ENCODE assay signal across 16 mouse cellular contexts in genomic region chr3:138877741-138878140, GRCm38 (mm10).
DNase-seq lines count a peak whose midpoint lies in the region; ATAC-seq and TF ChIP-seq lines count a peak whose summit lies in the region.
"Had no signal": no experiment of that assay in that cellular context is flagged by ENCODE, and none has a peak within 500 bp of the region (broad histone marks: within the 10 kb centered on the region; RNA-seq: fewer than 3 reads in every experiment).

No protein-coding gene starts in this region.

- H3K9me3 ChIP-seq in liver, embryonic 16.5 days (replicated peaks; ENCODE audit: control insufficient read depth, low read length): no peaks in the 10 kb centered on the region
- H3K9me3 ChIP-seq: G1E; hindbrain, embryonic 10.5 days; stomach, embryonic 15.5 days had no signal

- H3K27ac ChIP-seq in cerebellum, adult 2 months (ENCODE audit: insufficient read depth, low read length): peak overlapping the region; percentile 28; the same call in 1 of the 2 replicates
- H3K27ac ChIP-seq in liver, embryonic 16.5 days (ENCODE audit: low read length): no peak overlapping the region
- H3K27ac ChIP-seq: macrophage had no signal

- ATAC-seq in liver, embryonic 16.5 days (ENCODE audit: low read depth): peak; percentile 23; the same call in 1 of the 2 replicates
- ATAC-seq: midbrain, embryonic 16.5 days had no signal

- 74% methylated on average over 4 of the region's 4 CpGs for WGBS in cerebellum, adult 2 months
- WGBS in liver, embryonic 16.5 days (ENCODE audit: insufficient replicate concordance): 60% methylated on average over 4 of the region's 4 CpGs

- no peaks in the 10 kb centered on the region for H3K36me3 ChIP-seq in liver, embryonic 16.5 days (ENCODE audit: control insufficient read depth, insufficient read depth)
- H3K36me3 ChIP-seq: G1E; stomach, embryonic 15.5 days had no signal

- no peak overlapping the region for H3K9ac ChIP-seq in liver, embryonic 16.5 days (ENCODE audit: low read depth, low read length)
- H3K9ac ChIP-seq: stomach, embryonic 15.5 days had no signal

- no peak for DNase-seq in cerebellum, adult 2 months
- no peak for DNase-seq in cerebellum, adult 9-10 months
- peak; percentile 17 for DNase-seq in kidney, postnatal 14 days
- DNase-seq in kidney, postnatal 4 days: no peak
- peak; percentile 37 for DNase-seq in CD4-positive helper T cell, adult 2 months (ENCODE audit: low read depth, low spot score)
- DNase-seq in cerebellum, adult 18-20 months: no peak
- no peak for DNase-seq in adipocyte (ENCODE audit: low spot score)
- DNase-seq: cerebellum, postnatal 36 days; kidney, postnatal 10 days; right cerebral cortex, postnatal 25 days had no signal

- no peak overlapping the region for H3K4me2 ChIP-seq in liver, embryonic 16.5 days (ENCODE audit: low read depth, low read length)
- H3K4me2 ChIP-seq: stomach, embryonic 15.5 days had no signal

- TF ChIP-seq CTCF in cerebellum, adult 2 months (IDR thresholded peaks at IDR 0.05; ENCODE audit: borderline replicate concordance, insufficient read depth, low read depth, low read length): no peak

- peaks cover 27% of the 10 kb centered on the region for H3K4me1 ChIP-seq in cerebellum, adult 2 months (ENCODE audit: control insufficient read depth, insufficient read depth, low read length)
- H3K4me1 ChIP-seq in liver, embryonic 16.5 days (ENCODE audit: control insufficient read depth, low read depth, low read length): no peaks in the 10 kb centered on the region
- H3K4me1 ChIP-seq: stomach, embryonic 15.5 days had no signal

- no peak overlapping the region for H3K4me3 ChIP-seq in cerebellum, adult 2 months (replicated peaks; ENCODE audit: insufficient read depth, low read depth, low read length)
- no peak overlapping the region for H3K4me3 ChIP-seq in liver, embryonic 16.5 days (ENCODE audit: low read depth, low read length)
- H3K4me3 ChIP-seq: hindbrain, embryonic 10.5 days; stomach, embryonic 15.5 days had no signal

- no peak for TF ChIP-seq POLR2A in cerebellum, adult 2 months (IDR thresholded peaks at IDR 0.05; ENCODE audit: borderline replicate concordance, insufficient read depth, low read length)

- no peaks in the 10 kb centered on the region for H3K27me3 ChIP-seq in cerebellum, adult 2 months (ENCODE audit: control insufficient read depth, insufficient read depth, low read length)
- no peaks in the 10 kb centered on the region for H3K27me3 ChIP-seq in liver, embryonic 16.5 days (ENCODE audit: control insufficient read depth, insufficient read depth, low read depth, low read length)
- H3K27me3 ChIP-seq: stomach, embryonic 15.5 days had no signal

Comparison
In these comparisons a context has a peak if more than half of its experiments do, and no peak if none do; other contexts are left out.
1. DNase-seq: peak in kidney, postnatal 14 days (single experiment) and CD4-positive helper T cell, adult 2 months (single experiment); none in cerebellum, adult 2 months (0 of 2), cerebellum, adult 9-10 months (single experiment), kidney, postnatal 4 days (0 of 2), cerebellum, adult 18-20 months (0 of 2) and adipocyte (single experiment).